7 mouse cellular contexts compared by ENCODE assay signal in genomic region chr13:51315008-51315778, GRCm38 (mm10).
A peak's percentile ranks its signal among the peaks of the same experiment; 100 is the strongest.
DNase-seq lines count a peak whose midpoint lies in the region; ATAC-seq lines count a peak whose summit lies in the region.

No protein-coding gene starts in this region.

- H3K4me1 ChIP-seq in lung, embryonic 16.5 days (replicated peaks; ENCODE audit: control insufficient read depth, insufficient read depth, low read length), result peaks cover 48% of the 10 kb centered on the region
- peaks cover 11% of the 10 kb centered on the region for H3K4me1 ChIP-seq in forebrain, embryonic 11.5 days (replicated peaks; ENCODE audit: control insufficient read depth, insufficient read depth, low read length)
- H3K4me1 ChIP-seq in intestine, embryonic 15.5 days (replicated peaks), result peaks cover 36% of the 10 kb centered on the region

- DNase-seq in lung, postnatal 25 days (ENCODE audit: low spot score), result no peak
- DNase-seq in forebrain, embryonic 11.5 days (ENCODE audit: low spot score), result no peak
- peak; percentile 70 for DNase-seq in splenic B cell, adult 2 months (ENCODE audit: low read depth, low spot score)
- no peak for DNase-seq in yolk sac, embryonic 10.5 days (ENCODE audit: low spot score)
- no peak for DNase-seq in urinary bladder, postnatal 4 days (ENCODE audit: low spot score in 2 of 2)

- ATAC-seq in lung, embryonic 16.5 days (ENCODE audit: low read depth), result peak; percentile 42
- ATAC-seq in forebrain, embryonic 11.5 days (replicated peaks; ENCODE audit: low FRiP score), result peak; percentile 25; the same call in 1 of the 2 replicates
- peak; percentile 29; the same call in 1 of the 2 replicates for ATAC-seq in intestine, embryonic 15.5 days

- H3K4me3 ChIP-seq in lung, embryonic 16.5 days (ENCODE audit: low read length), result no peak overlapping the region
- H3K4me3 ChIP-seq in forebrain, embryonic 11.5 days (ENCODE audit: low read depth, low read length), result no peak overlapping the region
- H3K4me3 ChIP-seq in intestine, embryonic 15.5 days (replicated peaks), result no peak overlapping the region

- H3K9ac ChIP-seq in lung, embryonic 16.5 days (ENCODE audit: low read length), result 0 out of 2 replicates have a peak overlapping the region, but pooled peaks have one; percentile 17
- peak overlapping the region; percentile 20; the same call in 1 of the 2 replicates for H3K9ac ChIP-seq in forebrain, embryonic 11.5 days (ENCODE audit: low read length)
- no peak overlapping the region for H3K9ac ChIP-seq in intestine, embryonic 15.5 days

- 0 out of 2 replicates have a peak overlapping the region, but pooled peaks have one; percentile 13 for H3K4me2 ChIP-seq in lung, embryonic 16.5 days (ENCODE audit: low read depth, low read length)
- H3K4me2 ChIP-seq in forebrain, embryonic 11.5 days (ENCODE audit: low read depth, low read length, severe bottlenecking), result no peak overlapping the region; the same call in 1 of the 2 replicates
- H3K4me2 ChIP-seq in intestine, embryonic 15.5 days (replicated peaks), result no peak overlapping the region

- H3K27me3 ChIP-seq in lung, embryonic 16.5 days (ENCODE audit: control insufficient read depth, insufficient read depth, low read depth, low read length), result no peaks in the 10 kb centered on the region
- H3K27me3 ChIP-seq in forebrain, embryonic 11.5 days (ENCODE audit: control insufficient read depth, insufficient read depth, low read length), result no peaks in the 10 kb centered on the region
- no peaks in the 10 kb centered on the region for H3K27me3 ChIP-seq in intestine, embryonic 15.5 days (replicated peaks)
- no peaks in the 10 kb centered on the region for H3K27me3 ChIP-seq in splenic B cell, adult 2 months (ENCODE audit: control insufficient read depth, insufficient read depth, low read length, poor library complexity, severe bottlenecking)

- H3K9me3 ChIP-seq in lung, embryonic 16.5 days (ENCODE audit: control insufficient read depth, low read length), result no peaks in the 10 kb centered on the region
- H3K9me3 ChIP-seq in forebrain, embryonic 11.5 days (ENCODE audit: control insufficient read depth, low read length), result 0 out of 2 replicates have a peak, but pooled peaks cover 3% of the 10 kb centered on the region
- H3K9me3 ChIP-seq in intestine, embryonic 15.5 days, result no peaks in the 10 kb centered on the region

- H3K27ac ChIP-seq in lung, embryonic 16.5 days (ENCODE audit: low read length), result peak overlapping the region; percentile 80
- peak overlapping the region; percentile 80 for H3K27ac ChIP-seq in forebrain, embryonic 11.5 days (ENCODE audit: low read depth, low read length)
- H3K27ac ChIP-seq in intestine, embryonic 15.5 days, result peak overlapping the region; percentile 76

- WGBS in lung, embryonic 16.5 days, result 19% methylated on average over 10 of the region's 10 CpGs
- WGBS in forebrain, embryonic 11.5 days, result 35% methylated on average over 10 of the region's 10 CpGs
- 42% methylated on average over 10 of the region's 10 CpGs for WGBS in intestine, embryonic 15.5 days

- H3K36me3 ChIP-seq in lung, embryonic 16.5 days (ENCODE audit: control insufficient read depth, insufficient read depth, low read length), result no peaks in the 10 kb centered on the region
- no peaks in the 10 kb centered on the region for H3K36me3 ChIP-seq in forebrain, embryonic 11.5 days (ENCODE audit: control insufficient read depth, insufficient read depth, low read length)
- no peaks in the 10 kb centered on the region for H3K36me3 ChIP-seq in intestine, embryonic 15.5 days
- H3K36me3 ChIP-seq in splenic B cell, adult 2 months (ENCODE audit: control insufficient read depth, insufficient read depth, low read length, poor library complexity, severe bottlenecking), result no peaks in the 10 kb centered on the region
